Mouse (Mus musculus) MEL (cell line): Measurements from ENCODE around the gene Ctnnbip1.

Experiments
- CTCF ChIP-seq, 3 experiments: IDR thresholded peaks in 2 of 3; conservative IDR thresholded peaks in 1 of 3; 2 replicates each; pipeline ENCODE4 v1.5.1; 2011 to 2012; ENCODE audit warnings: low read length in 3 of 3, low read depth in 2 of 3, mild to moderate bottlenecking in 2 of 3, improper control_type of control experiment in 1 of 3, inconsistent platforms in 1 of 3, mixed read lengths in 1 of 3, moderate library complexity in 1 of 3; ENCODE audit not compliant: control insufficient read depth in 1 of 3, insufficient read depth in 1 of 3, poor library complexity in 1 of 3, severe bottlenecking in 1 of 3
- E2F4 ChIP-seq: IDR thresholded peaks from 2 replicates; pipeline ENCODE4 v1.6.1; 2011; ENCODE audit warnings: low read depth, low read length, improper control_type of control experiment, borderline replicate concordance
- HCFC1 ChIP-seq: IDR thresholded peaks from 2 replicates; pipeline ENCODE4 v1.6.1; 2012; ENCODE audit warnings: low read depth, mild to moderate bottlenecking, inconsistent platforms, low read length, improper control_type of control experiment, moderate library complexity
- JUND ChIP-seq: IDR thresholded peaks from 2 replicates; pipeline ENCODE4 v1.6.1; 2011; ENCODE audit warnings: low read depth, mild to moderate bottlenecking, improper control_type of control experiment, low read length
- POLR2A ChIP-seq, 2 experiments: IDR thresholded peaks; 2 replicates each; pipeline ENCODE4 v1.6.1; 2011 to 2012; ENCODE audit warnings: low read length in 2 of 2, mild to moderate bottlenecking in 2 of 2, control low read depth in 1 of 2, improper control_type of control experiment in 1 of 2, low read depth in 1 of 2, moderate library complexity in 1 of 2; ENCODE audit not compliant: control insufficient read depth in 1 of 2, insufficient read depth in 1 of 2, poor library complexity in 1 of 2
- ZC3H11A ChIP-seq: IDR thresholded peaks from 2 replicates; pipeline ENCODE4 v1.6.1; 2012; ENCODE audit warnings: low read depth, mild to moderate bottlenecking, inconsistent platforms, low read length, improper control_type of control experiment

- TF ChIP-seq E2F4 (no peak), CTCF (IDR thresholded peaks at IDR 0.05 in 2 of 3, conservative IDR thresholded peaks at IDR 0.05 in 1 of 3; ENCODE audit: control insufficient read depth in 1 of 3, insufficient read depth in 1 of 3, low read depth in 2 of 3, low read length in 3 of 3, poor library complexity in 1 of 3, severe bottlenecking in 1 of 3) (no peak), POLR2A (IDR thresholded peaks at IDR 0.05; ENCODE audit: control insufficient read depth in 1 of 2, insufficient read depth in 1 of 2, low read depth in 1 of 2, low read length in 2 of 2, poor library complexity in 1 of 2) (no peak), HCFC1 (no peak), ZC3H11A (no peak), JUND (no peak)
Measured at GRCm38 (mm10) chr4:149601484-149601883, 83.4 kb downstream of the Ctnnbip1 start.
